Mouse (Mus musculus): ENCODE results near the gene Spdl1.
"Not testable (repeated sequence)": the region's sequence is repeated elsewhere in the genome, so short reads cannot be mapped to it uniquely, and the experiment has no call there.

The Spdl1 gene

DNA sequence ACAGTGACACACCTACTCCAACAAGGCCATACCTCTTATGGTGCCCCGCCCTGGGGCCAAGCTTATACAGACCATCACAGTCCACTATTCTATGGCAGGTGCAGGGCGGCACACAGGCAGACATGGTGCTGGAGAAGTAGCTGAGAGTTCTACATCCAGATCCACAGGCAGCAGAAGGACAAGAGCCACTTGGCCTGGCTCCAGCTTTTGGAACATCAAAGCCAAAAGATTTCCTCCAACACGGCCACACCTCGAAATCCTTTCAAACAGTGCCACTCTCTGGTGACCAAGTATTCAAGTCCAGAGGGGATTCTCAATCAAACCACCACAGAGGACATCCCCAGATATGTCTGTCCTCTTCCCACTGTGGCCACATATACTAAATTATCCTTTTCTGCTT, 28.4 kb downstream of the Spdl1 start:
- not testable (repeated sequence) for DNase-seq (ENCODE audit: low read depth)

DNA sequence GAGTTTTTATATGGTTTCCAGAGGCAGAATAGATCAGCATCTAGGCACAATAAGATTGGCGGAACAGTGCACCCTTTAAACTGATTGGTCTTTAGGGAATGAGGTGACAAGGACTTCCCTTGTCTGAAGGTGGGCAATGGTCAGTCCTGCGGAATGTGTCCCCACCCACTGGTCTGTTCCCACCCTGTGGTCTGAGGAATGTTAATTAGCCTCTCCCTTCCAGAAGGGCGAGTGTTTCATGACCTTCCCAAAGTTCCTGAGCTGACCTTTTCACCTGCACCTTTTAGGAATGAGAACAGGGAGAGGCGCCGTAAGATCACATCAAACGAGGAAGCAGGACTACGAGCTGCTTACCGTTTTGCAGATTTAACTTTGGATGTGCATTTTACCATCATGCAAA, 35.4 kb downstream of the Spdl1 start:
- DNase-seq (ENCODE audit: low read depth): not testable (repeated sequence)

DNA sequence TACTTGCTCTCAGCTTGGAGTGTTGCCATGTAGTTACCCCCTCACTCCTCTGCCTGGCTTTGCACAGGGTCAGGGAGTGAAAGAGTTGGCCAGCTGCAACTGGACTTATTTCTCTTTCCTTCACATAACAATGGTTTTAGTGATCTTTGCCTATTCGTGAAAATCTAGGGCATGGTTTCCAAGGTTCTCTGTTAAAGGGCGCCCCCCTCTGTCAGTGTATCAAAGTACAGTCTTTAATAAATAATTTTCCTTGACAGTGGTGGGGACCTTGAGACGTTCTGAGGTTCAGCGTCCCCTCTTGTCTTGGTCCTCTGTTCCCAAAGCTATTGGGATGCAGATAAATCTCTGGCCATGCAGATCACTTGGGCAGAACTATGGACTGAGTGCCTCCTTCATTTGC, 37.3 kb downstream of the Spdl1 start:
- DNase-seq (ENCODE audit: low read depth): no peak

DNA sequence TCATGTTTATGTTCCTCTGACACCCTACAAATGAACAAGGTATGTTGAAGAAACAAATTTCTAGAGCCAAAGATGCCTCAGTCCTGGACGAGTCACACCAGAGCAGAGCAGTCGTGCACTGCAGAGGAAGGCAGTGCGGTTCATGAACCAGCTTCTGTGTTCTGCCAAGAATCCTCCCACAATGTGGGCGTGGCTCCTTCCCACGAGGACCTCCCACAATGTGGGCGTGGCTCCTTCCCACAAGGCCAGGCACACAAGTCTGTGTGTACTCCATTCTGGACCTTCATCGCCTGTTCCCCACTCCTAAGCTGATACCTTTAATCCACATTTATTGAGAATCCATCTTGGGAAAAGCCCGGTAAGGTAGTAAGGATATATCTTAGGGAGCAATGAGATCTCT, 41.6 kb downstream of the Spdl1 start:
- DNase-seq (ENCODE audit: low read depth): peak; percentile 22

DNA sequence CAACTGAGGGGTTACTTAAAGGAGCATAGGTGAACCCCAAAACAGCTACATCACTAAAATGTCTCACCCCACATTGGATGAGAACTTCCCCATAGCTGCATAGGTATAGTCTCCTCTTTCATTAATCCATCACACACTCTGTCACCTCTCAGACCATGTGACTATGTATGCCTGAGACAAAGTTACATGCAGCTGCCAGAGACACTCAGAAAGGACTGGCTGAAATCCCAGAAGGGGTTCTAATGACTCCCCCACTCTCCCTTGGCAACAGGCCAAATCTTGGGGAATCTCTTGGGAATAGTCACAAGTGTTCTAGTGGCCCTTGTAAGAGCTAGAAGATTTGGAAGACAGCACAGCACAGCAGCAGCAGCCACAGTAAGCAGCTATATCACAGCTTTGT, 48.6 kb downstream of the Spdl1 start:
- DNase-seq (ENCODE audit: low read depth): no peak

DNA sequence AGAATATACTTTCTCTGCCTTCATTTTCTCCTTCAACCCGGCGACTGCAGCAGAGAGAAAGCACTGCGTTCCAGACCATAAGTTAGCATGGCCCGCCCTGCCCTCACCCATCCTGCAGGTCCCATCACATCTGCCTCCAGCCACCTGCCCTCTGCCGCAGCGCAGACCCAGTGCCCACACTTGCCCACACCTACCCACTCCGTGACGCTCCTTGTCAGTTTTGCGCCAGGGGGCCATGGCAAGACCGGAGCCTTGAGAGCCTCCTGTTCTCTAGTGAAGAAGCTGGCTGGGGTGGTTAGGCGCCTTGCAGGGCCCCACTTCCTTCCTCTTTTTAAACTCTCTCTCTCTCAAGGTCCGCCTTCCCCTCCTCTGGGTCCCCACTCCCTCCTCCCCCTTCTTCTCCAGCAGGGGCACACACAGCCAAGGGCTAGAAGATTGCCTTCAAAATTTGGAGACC, 49.8 kb downstream of the Spdl1 start, which contains the start of gene Dock2:
Dock2 (minus strand) TSS at position 306 of the 457 bp plus-strand sequence.
- no peak for DNase-seq (ENCODE audit: low read depth)

DNA sequence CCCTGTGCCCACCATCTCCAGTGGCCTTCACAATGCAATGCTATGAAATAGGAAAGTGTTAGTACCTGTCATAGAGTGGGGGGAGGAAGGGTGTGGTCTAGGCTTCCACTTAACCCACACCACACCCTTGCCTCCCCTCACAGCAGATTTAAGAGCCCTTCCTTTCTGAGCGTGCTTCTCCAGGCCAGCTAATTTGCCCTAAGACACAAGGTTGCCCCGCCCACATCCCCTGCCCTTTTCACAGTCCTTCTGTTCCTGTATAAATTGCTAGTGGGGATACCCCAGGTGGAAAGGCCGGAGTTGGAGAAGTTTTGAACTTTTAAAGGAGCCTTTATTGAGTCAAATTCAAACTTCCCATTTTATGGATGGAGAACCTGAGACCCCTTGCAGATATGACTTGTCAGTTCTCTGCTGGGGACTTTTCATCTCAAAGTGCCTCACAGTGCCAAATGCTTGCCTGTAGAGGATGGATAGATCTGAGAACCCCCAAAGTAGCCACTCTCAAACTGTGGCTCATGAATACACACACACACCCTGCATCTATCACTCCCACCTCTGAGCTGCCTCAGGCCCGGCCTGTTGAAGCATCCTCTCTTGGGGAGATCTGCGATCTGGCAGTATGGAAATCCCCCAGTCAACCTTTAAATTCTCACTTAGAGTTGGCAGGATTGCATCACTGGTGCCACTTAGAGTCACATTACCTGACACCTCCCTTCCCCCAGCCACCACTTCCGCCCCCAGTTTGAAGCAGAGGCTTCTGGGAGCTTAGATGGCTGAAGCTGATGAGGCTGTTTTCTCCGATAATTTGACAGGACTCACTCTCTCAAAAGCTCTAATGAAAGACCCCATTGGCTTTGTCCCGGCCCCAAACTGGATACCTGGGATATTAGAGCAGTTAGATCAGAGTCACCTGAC, 50.7 kb downstream of the Spdl1 start:
- no peak for DNase-seq (ENCODE audit: low read depth)

DNA sequence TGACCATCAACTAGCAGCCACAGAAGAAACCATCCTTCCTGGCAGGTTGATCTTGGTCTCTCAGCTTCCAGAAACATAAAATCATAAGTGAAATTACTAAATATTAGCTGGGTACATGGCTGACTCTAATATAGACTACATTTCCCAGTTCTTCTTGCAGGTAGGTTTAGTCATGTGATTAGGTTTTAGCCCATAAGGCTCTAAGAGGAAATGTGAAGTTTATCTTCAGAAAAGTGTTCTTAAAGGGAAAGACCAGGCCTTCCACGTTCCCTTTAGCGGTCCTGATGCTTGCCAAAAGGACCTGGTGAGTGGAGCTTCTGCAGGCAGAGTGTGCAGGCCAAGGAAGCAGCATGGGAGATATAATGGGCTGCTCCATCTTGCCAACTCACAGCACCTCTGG, 52.7 kb downstream of the Spdl1 start:
- no peak for DNase-seq (ENCODE audit: low read depth)

DNA sequence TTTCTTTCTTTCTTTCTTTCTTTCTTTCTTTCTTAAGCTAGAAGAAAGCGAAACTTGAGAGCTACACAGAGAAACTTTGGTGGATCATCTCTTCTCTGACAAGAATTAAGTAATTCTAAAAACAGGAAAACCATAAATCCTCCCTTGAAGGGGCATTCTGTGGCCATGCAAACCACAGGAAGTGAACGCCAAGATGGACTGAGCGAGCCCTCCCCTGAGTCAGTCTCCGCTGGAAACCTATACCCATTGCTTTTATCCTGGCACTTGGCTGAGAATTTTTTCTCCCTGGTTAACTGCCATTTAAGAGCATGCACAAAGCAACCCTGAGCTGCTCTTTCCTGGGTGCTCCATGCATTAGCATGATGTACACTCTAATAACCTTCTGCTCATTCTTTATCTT, 53.5 kb downstream of the Spdl1 start:
- DNase-seq (ENCODE audit: low read depth): no peak

DNA sequence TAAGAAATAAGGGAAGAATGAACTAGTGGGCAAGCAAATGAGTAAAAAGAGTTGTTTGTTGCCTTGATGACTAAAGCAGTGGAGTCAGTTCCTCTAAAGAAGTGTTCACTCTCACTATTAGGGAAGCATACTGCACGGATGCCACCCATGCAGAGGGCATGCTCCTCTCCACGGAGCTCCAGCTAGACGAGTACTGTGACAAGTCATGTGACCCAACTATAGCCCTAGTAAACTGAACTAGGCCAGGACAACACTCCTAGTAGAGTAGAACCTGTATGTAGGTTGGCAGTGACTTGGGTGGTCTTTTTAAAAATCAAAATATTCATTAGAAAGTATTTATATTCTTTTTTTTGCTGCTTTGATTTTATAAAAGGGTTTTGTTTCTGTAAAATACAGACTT, 55.1 kb downstream of the Spdl1 start:
- DNase-seq (ENCODE audit: low read depth): no peak

DNA sequence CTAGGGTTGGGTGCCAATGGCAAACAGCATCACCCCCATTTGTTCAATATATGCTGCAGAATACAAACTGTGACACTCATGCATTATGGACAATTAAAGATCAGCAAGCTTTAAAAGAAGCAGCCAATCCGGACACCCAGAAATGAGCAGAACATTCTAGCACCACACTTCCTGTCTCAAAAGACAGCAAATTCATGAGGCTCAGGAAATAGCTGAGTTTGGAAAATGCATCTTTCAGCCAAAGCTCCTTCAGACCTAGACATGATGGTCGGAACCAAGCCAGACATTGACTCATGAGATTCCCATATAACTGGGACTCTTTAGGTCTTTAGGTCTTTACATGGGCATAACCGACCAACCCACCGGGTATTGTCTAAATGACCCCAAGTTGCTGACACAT, 55.9 kb downstream of the Spdl1 start:
- no peak for DNase-seq (ENCODE audit: low read depth)

DNA sequence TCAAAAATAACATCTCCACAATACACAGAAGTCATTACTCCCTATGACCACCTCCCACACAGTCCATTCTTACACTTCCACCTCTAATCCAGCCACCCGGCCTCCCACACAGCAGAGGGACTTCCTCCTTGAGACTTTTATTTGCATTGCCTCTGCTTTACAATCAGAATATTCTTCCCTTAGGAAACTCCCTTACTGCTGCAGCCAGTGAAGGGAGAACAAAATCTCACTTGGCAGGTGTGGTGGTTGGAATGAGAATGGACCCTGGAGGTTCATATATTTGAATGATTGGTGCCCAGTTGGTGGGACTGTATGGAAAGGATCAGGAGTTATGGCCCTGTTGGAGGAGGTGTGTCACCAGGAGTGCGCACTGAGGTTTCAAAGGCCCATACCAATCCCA, 57.4 kb downstream of the Spdl1 start:
- no peak for DNase-seq (ENCODE audit: low read depth)

DNA sequence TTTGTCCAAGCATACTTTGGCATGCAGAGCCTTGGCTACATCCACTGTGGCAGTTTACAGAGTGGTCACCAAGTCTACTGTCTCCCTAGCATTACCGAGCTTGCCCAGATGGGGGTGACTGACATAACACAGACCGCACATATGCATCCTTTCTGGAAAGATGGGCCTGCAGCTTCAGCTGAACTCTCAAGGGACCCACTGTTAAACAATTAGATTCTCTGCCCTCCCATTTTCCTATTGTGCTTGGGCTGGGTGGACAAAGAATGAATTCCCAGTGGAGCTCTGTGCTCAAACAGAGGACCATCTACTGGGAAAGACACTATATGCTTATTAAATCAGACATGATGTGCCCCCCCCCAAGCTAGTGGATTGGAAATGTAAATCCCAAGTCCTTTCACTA, 58.8 kb downstream of the Spdl1 start:
- DNase-seq (ENCODE audit: low read depth): no peak

DNA sequence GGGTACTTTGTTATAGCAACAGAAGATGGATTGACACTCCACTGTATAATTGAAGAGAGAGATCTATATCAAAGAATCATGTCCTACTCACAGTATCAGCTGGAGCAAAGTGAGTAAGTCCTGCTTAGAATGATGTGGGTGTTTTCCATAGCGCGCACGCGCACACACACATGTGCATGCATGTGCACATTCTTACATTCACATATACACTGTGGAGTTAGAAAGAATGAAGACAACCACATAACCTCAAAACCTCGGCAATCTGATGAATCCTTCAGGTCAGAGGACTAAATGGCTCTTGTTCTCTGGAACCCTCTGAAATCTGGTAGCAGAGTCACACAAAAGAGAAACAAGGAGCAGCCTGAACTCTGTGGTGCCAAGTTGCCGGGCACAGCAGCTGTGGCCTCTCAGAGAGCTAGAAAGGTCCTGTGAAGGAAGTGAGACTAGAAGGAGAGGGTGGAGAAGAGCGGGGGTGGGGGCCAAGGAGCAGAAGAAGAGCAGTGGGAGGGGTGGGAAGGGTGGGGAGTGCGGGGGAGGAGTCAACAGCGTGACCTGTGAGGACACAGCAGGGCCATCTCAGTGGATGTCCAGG, 60.0 kb downstream of the Spdl1 start:
- DNase-seq (ENCODE audit: low read depth): no peak

DNA sequence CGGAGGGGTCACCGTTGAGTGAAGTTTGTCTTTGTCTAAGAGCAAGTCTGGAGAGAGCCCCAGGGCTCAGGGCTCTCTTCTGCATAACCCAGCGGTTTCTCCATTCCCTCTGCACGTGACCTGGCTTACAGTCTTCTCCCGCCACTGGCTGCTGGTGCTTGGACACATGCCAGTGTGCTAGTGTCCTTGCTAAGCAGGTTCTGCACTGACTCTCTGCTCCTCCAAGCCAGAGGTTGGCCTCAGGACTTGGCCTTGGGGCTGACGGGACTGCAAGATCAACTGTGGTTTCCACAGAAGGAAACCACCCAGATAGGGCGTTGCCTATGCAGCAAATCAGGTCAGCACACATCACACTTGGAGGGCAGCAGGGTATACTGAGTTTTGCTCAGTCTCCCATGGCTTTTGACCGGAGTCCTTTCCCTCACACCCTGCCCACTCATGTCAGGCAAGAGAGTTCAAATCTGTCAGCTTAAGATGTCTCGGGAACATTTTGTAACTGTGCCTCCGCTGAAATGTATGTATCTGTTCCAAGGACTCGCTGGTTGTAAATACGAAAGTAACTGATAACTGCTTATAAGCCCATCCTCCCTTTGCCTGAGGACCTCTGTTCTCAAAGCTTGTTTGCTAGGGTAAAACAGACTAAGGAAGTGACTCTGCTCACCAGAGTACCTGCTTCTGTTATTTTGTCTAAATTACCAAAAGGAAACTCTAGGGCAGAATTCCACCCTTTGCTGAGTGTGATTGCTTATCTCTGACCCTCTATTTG, 62.0 kb downstream of the Spdl1 start:
- DNase-seq (ENCODE audit: low read depth): no peak

DNA sequence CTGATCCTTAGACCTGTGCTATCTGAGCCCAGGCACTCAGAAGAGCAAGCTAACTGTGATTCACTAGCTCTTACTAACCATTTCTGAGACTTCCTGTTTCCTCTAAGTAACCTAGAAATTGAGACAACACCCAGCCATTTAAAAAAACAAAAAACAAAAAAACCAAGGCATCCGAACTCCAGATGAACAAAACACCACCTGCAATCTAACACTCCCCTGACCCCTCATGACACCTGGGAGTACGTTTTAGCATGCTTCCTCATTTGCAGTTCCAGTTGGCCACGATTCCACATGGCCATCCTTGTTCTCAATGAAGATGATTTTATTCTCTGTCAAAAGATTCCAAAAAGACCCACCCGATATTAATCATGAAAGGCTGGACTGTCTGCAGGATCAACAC, 62.8 kb downstream of the Spdl1 start:
- DNase-seq (ENCODE audit: low read depth): no peak

DNA sequence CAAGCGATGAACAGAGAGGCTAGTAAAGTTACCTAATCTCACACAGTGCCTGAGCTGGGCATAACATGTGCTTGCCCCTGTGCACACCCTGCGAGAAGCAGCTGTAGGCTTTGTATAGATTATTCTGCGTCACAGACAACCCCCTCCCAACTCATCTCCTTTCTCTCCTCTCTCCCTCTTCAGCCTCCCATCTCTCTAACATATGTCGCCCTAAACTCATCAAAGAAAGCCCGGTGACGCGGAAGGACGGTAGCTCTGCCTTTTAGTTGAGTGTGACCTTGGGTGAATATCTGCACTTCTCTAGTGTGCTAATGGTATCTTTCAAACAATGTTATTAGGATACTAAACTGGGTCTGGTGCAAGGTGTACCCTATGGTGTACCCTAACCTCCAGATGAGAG, 63.5 kb downstream of the Spdl1 start:
- DNase-seq (ENCODE audit: low read depth): no peak

DNA sequence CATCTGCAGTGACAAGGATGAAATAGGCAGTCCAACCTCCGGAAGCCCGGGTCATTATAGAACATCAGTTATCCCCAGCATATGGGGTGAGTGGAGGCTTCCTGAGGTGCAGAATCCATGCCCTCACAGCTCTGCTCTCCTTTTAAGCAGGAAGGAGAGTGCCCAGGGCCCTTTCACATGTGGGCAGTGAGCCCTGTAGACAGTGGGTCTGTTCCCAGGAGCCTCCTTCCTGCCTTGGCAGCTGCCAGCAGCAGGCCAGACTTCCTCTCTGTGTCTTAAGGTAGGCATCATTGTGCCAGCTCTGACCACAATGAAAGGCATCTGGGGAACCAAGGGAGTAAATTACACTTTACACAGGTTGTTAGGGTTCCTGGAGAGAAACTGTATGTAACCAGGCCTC, 64.0 kb downstream of the Spdl1 start:
- DNase-seq (ENCODE audit: low read depth): no peak

DNA sequence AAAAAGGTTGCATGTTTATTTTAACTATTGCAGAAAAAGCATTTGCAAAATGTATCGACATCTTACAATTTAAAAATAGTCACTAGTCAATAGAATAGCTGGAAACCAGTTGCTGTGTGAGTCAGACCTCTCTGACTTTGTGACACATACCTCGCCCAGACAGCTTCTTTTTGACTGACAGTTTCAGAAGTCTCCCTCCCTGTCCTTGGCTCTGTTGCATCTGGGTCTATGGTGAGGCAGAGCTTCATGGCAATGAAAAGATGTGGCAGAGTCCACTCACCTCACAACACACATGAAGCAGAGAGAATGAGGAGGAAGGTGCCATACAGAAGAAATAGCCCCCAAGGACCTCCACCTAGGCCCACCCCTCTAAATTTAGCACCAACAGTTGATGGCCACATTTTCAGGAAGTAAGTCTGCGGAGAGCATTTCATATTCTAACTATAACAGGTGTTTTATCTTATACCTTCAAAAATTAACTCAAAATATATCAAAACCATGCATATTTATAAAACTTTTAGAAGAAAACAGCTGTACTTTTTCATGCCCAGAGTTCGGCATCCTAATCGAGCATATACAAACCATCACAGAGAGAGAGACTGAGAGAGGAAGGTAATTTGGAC, 69.6 kb downstream of the Spdl1 start:
- no peak for DNase-seq (ENCODE audit: low read depth)

DNA sequence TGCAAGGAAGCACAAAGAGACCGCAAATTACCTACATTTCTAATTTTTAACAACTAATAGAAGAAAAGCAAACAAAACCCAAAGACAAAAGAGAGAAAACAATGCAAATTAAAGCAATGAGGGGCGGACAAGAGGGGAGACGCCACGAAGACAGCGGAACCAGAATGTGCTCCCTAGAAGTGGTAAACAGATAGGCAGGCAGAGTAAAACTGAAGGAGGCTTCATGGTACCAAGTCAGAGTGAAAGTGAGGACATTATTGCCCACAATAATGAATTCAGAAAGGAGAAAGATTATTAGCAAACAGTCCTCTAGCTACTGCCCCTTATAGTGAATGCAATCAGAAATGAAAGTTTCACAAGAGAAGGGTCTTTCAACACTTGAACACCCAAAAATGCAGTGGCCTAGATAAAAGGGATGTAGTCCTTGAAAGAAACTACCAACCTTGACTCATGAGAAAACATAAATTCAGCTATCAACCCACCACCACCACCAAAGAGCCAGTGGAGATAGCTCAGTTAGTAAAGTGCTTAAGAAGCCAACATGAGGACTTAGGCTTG, 70.8 kb downstream of the Spdl1 start:
- DNase-seq (ENCODE audit: low read depth): no peak

DNA sequence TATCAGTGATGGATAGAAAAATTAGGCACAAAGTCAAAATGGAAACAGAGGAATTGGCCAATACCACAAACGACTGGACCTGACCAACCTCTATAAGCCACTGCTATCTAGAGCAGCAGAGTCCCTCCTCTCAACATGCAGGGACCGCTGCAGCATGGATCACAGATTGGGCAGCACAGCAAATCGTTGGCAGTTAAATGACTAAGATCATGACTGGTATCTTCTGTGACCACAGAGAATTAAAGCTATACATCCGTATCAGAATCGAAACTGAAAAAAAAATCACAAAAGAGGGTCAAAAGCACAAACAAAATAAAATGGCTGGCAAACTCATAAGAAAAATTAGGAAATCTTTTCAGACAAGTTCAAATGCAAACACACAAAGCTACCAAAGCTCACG, 71.3 kb downstream of the Spdl1 start:
- no peak for DNase-seq (ENCODE audit: low read depth)

DNA sequence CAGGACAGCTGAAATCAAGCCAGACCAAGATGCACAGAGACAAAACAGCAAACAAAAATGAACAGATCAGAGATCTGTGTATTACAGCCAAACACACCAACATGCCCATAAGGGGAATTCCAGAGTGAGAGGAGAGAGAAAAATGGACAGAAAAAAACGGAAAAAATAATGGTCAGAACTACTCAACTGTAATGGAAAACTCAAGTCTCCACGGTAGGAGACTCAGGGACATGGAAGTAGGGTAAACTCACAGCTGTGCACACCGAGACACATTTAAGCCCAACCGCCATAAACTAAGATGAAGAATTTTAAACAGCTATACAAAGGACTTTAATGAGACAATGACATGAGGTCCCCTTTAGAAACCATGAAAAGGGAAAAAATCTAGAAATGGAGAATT, 73.9 kb downstream of the Spdl1 start:
- DNase-seq (ENCODE audit: low read depth): no peak

Data from c-Kit-positive CD71-positive TER-119-negative erythroid progenitor cells, embryonic 14.5 days (primary cell).